Mouse (Mus musculus) bone marrow, adult 2 months (tissue): ENCODE measurements around the gene Rab3il1. TPM values are rescaled to one million over a fixed set of nuclear protein-coding genes. Genes with fewer than 3 reads are reported as not detected.

ENCODE experiments used
- H3K27ac ChIP-seq: fragments of 200-500 bp; 2 replicates; pipeline ENCODE4 v1.5.1; 2012; ENCODE audit warnings: low read depth, mild to moderate bottlenecking, control low read depth, inconsistent platforms, low read length; ENCODE audit not compliant: control insufficient read depth, poor library complexity, insufficient read depth
- H3K4me1 ChIP-seq: fragments of 200-500 bp; 2 replicates; pipeline ENCODE4 v1.6.1; 2011; ENCODE audit warnings: low read length; ENCODE audit not compliant: control insufficient read depth, insufficient read depth
- H3K4me3 ChIP-seq: fragments of 200-500 bp; replicated peaks from 2 replicates; pipeline ENCODE3; 2011; ENCODE audit warnings: mild to moderate bottlenecking, low read depth, low read length, control low read depth; ENCODE audit not compliant: control insufficient read depth
- CTCF ChIP-seq: fragments of 200-500 bp; IDR thresholded peaks from 2 replicates; pipeline ENCODE4 v1.5.1; 2011; ENCODE audit warnings: low read length, control low read depth; ENCODE audit not compliant: control insufficient read depth, insufficient read depth
- POLR2A ChIP-seq: fragments of 200-500 bp; IDR thresholded peaks from 2 replicates; pipeline ENCODE4 v1.6.1; 2011; ENCODE audit warnings: low read depth, mild to moderate bottlenecking, control low read depth, low read length, borderline replicate concordance; ENCODE audit not compliant: control insufficient read depth
- WGBS: fragments of 180-500 bp; shearing (Covaris S2); methylation state at CpG from one replicate; pipeline ENCODE4 v1.1.7; 2018; 5-methylcytosine and 5-hydroxymethylcytosine counted together
- polyA plus RNA-seq: library from polyadenylated mRNA; stranded (reverse); fragments of >200 nt; gene quantifications from 2 replicates; pipeline ENCODE4 v1.2.4, GENCODE M21; 2011; ENCODE audit warnings: low replicate concordance; ENCODE audit not compliant: missing spikeins, insufficient read depth, insufficient read length

The Rab3il1 gene
- polyA plus RNA-seq, 1 experiment, result 115 TPM

DNA sequence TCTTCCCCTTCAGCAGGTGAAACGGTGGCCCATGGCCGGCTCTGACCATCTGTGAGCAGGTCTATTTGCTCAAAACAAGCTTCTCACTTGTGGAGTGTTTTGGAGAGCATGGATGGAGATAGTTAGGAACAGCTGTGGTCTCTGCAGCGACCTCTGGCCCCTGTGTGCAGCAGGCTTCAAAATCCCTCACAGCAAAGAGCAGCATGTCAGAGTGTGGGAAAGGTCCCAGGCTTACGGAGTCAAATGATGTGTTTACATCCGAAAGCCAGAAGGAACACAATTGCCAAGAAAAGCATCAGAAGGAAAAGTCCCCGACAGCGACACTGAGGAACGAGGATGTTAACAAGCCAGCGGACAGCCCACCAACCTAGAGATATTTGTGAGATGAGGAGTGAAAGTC lies 84.0 kb downstream of the Rab3il1 start:
- H3K4me3 ChIP-seq, result no peak overlapping the region
- H3K27ac ChIP-seq, result no peak overlapping the region
- TF ChIP-seq CTCF, result no peak
- no peak for TF ChIP-seq POLR2A
- 90% methylated on average over 9 of the region's 9 CpGs for WGBS
- no peaks in the 10 kb centered on the region for H3K4me1 ChIP-seq

DNA sequence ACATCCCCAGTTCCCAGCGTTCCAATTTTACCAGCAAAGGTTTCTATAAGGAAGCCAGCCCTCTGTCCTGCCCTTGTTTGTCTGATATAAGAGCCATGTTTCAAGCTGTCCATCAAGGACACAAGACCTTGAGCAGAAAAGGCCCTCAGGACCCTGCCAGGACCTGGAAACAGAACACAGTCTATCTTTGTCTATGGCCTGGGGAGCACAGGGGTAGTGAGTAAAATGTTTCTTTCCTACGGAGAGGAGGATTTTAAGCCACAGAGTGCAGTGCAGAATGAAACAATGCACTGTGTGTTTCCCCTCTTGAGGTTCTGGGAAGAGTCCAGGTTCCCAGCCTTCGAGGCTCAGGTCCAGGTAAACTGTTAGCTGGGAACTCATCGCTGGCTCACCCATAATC lies 85.5 kb downstream of the Rab3il1 start:
- TF ChIP-seq CTCF (no peak), POLR2A (no peak)
- Histone ChIP-seq H3K4me3 (no peak overlapping the region), H3K27ac (no peak overlapping the region), H3K4me1 (no peaks in the 10 kb centered on the region)
- WGBS, result 78% methylated on average over 4 of the region's 4 CpGs

Other genes with a start within 250 kb of the Rab3il1 start
- not detected in 2 replicates for gene Scgb2a2, start 154.1 kb upstream of the Rab3il1 start, polyA plus RNA-seq
- 277 and 301 TPM in 2 replicates for gene Incenp, start 102.1 kb upstream of the Rab3il1 start, polyA plus RNA-seq
- gene Fth1, start 21.1 kb upstream of the Rab3il1 start, polyA plus RNA-seq, result 1,509 and 1,706 TPM in 2 replicates
- not detected in 2 replicates for gene Best1, start within 50 bp of the Rab3il1 start, polyA plus RNA-seq
- gene Fads3, start 39.9 kb downstream of the Rab3il1 start, polyA plus RNA-seq, result 6.6 and 12.5 TPM in 2 replicates
- 10.1 and 17.5 TPM in 2 replicates for gene Fads2, start 100.1 kb downstream of the Rab3il1 start, polyA plus RNA-seq
- 20.9 and 24.8 TPM in 2 replicates for gene Fads1, start 181.2 kb downstream of the Rab3il1 start, polyA plus RNA-seq
- 54.6 and 126 TPM in 2 replicates for gene Tmem258, start 202.3 kb downstream of the Rab3il1 start, polyA plus RNA-seq
- 64.3 and 77.3 TPM in 2 replicates for gene Fen1, start 202.5 kb downstream of the Rab3il1 start, polyA plus RNA-seq
- gene Myrf, start 239.1 kb downstream of the Rab3il1 start, polyA plus RNA-seq, result 0.35 TPM in 1 of 2 replicates, not detected in the other